Mouse (Mus musculus): ENCODE results near the gene Ppp3ca. TPM values are rescaled to one million over a fixed set of nuclear protein-coding genes. Genes with fewer than 3 reads are reported as not detected.

Ppp3ca gene
- total and polyA plus RNA-seq, 3 experiments, result 17.4 to 40.6 (median 32.0) TPM

DNA sequence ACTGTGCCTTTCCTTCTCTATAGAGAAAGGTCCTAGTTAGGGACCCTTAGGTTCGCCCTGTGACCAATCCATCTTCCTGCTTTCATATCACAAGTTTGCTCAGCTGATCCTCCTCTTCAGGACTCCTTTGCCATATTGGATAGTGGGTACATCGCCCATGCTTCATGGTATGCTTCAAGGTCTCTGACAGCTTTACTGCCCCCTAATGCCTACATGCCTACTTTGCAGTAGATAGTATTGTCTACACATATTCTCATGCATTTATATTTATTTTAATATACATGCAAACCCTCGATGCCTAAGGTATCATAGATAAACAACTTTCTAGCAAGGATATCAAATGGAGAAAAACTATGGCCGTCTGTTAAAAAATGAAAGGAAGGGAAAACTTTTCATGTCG is 193.2 kb downstream of the Ppp3ca start:
- H3K9ac ChIP-seq (ENCODE audit: control insufficient read depth, low read depth, low read length, poor library complexity, severe bottlenecking), result no peak overlapping the region
- no peak for TF ChIP-seq USF2 (IDR thresholded peaks at IDR 0.05; ENCODE audit: borderline replicate concordance in 1 of 2, insufficient read depth in 1 of 2, low read depth in 1 of 2, low read length in 2 of 2)
- TF ChIP-seq ELF1 (IDR thresholded peaks at IDR 0.05; ENCODE audit: low read depth, low read length), result no peak
- TF ChIP-seq RCOR1 (IDR thresholded peaks at IDR 0.05; ENCODE audit: low read depth, low read length), result no peak
- TF ChIP-seq CHD1 (IDR thresholded peaks at IDR 0.05; ENCODE audit: low read depth, low read length), result no peak
- TF ChIP-seq CTCF (IDR thresholded peaks at IDR 0.05 in 2 of 3, conservative IDR thresholded peaks at IDR 0.05 in 1 of 3; ENCODE audit: control insufficient read depth in 1 of 3, insufficient read depth in 1 of 3, low read depth in 2 of 3, low read length in 3 of 3, poor library complexity in 1 of 3, severe bottlenecking in 1 of 3), result peak in 1 of 3 experiments; percentile 28; a peak in 2 of 6 replicates
- TF ChIP-seq ZKSCAN1 (IDR thresholded peaks at IDR 0.05; ENCODE audit: low read depth, low read length), result no peak
- TF ChIP-seq SMC3 (IDR thresholded peaks at IDR 0.05; ENCODE audit: low read depth, low read length), result 0 out of 2 replicates have a peak, but pooled peaks have one; percentile 11
- TF ChIP-seq RAD21 (IDR thresholded peaks at IDR 0.05; ENCODE audit: low read depth, low read length), result peak; percentile 18
- H3K4me3 ChIP-seq (ENCODE audit: control insufficient read depth in 1 of 2, insufficient read depth in 1 of 2, low read depth in 2 of 2, low read length in 2 of 2), result no peak overlapping the region
- no peaks in the 10 kb centered on the region; a peak in 1 of 4 replicates for H3K4me1 ChIP-seq (ENCODE audit: control insufficient read depth in 1 of 2, insufficient read depth in 2 of 2, low read length in 2 of 2)
- no peaks in the 10 kb centered on the region for H3K79me2 ChIP-seq (ENCODE audit: control insufficient read depth, insufficient read depth, low read length, poor library complexity)
- no peaks in the 10 kb centered on the region for H3K36me3 ChIP-seq (ENCODE audit: control insufficient read depth in 1 of 2, insufficient read depth in 2 of 2, low read length in 2 of 2)
- no peak for DNase-seq (ENCODE audit: low read depth, low spot score)
- no peak overlapping the region for H3K27ac ChIP-seq (ENCODE audit: control insufficient read depth, low read depth, low read length)
- no peaks in the 10 kb centered on the region for H3K27me3 ChIP-seq (ENCODE audit: control insufficient read depth in 1 of 2, insufficient read depth in 2 of 2, low read length in 2 of 2)
- no peaks in the 10 kb centered on the region for H3K9me3 ChIP-seq (replicated peaks; ENCODE audit: insufficient read depth, low read length)

GRCm38 (mm10) chr3:136864306-136864705 is 194.4 kb downstream of the Ppp3ca start:
- H3K36me3 ChIP-seq (ENCODE audit: control insufficient read depth in 1 of 2, insufficient read depth in 2 of 2, low read length in 2 of 2), result no peaks in the 10 kb centered on the region
- H3K4me1 ChIP-seq (ENCODE audit: control insufficient read depth in 1 of 2, insufficient read depth in 2 of 2, low read length in 2 of 2), result no peaks in the 10 kb centered on the region; a peak in 1 of 4 replicates
- TF ChIP-seq RAD21 (IDR thresholded peaks at IDR 0.05; ENCODE audit: low read depth, low read length) (no peak), SIN3A (IDR thresholded peaks at IDR 0.05; ENCODE audit: low read length) (no peak), E2F4 (IDR thresholded peaks at IDR 0.05; ENCODE audit: borderline replicate concordance, low read depth, low read length) (no peak), ZC3H11A (IDR thresholded peaks at IDR 0.05; ENCODE audit: low read depth, low read length) (no peak), CHD1 (IDR thresholded peaks at IDR 0.05; ENCODE audit: low read depth, low read length) (no peak), CTCF (IDR thresholded peaks at IDR 0.05 in 2 of 3, conservative IDR thresholded peaks at IDR 0.05 in 1 of 3; ENCODE audit: control insufficient read depth in 1 of 3, insufficient read depth in 1 of 3, low read depth in 2 of 3, low read length in 3 of 3, poor library complexity in 1 of 3, severe bottlenecking in 1 of 3) (no peak), TBP (IDR thresholded peaks at IDR 0.05; ENCODE audit: low read depth, low read length) (no peak), MXI1 (IDR thresholded peaks at IDR 0.05; ENCODE audit: low read depth, low read length) (no peak), MAZ (IDR thresholded peaks at IDR 0.05; ENCODE audit: low read depth, low read length) (no peak), MEF2A (IDR thresholded peaks at IDR 0.05; ENCODE audit: extremely low read depth, insufficient replicate concordance, low read depth, low read length, poor library complexity, severe bottlenecking) (no peak), ZKSCAN1 (IDR thresholded peaks at IDR 0.05; ENCODE audit: low read depth, low read length) (no peak), POLR2AphosphoS5 (IDR thresholded peaks at IDR 0.05; ENCODE audit: borderline replicate concordance, low read depth, low read length) (no peak), HCFC1 (IDR thresholded peaks at IDR 0.05; ENCODE audit: low read depth, low read length) (no peak), GATA1 (IDR thresholded peaks at IDR 0.05; ENCODE audit: low read depth, low read length) (no peak)

More at GRCm38 (mm10) chr3:136864306-136864705, 194.4 kb downstream of the Ppp3ca start:
- DNase-seq (ENCODE audit: low read depth, low spot score), result no peak
- H3K9me3 ChIP-seq (replicated peaks; ENCODE audit: insufficient read depth, low read length), result no peaks in the 10 kb centered on the region
- no peak overlapping the region for H3K9ac ChIP-seq (ENCODE audit: control insufficient read depth, low read depth, low read length, poor library complexity, severe bottlenecking)
- H3K4me3 ChIP-seq (ENCODE audit: control insufficient read depth in 1 of 2, insufficient read depth in 1 of 2, low read depth in 2 of 2, low read length in 2 of 2), result no peak overlapping the region
- no peaks in the 10 kb centered on the region for H3K27me3 ChIP-seq (ENCODE audit: control insufficient read depth in 1 of 2, insufficient read depth in 2 of 2, low read length in 2 of 2)
- H3K27ac ChIP-seq (ENCODE audit: control insufficient read depth, low read depth, low read length), result no peak overlapping the region
- H3K79me2 ChIP-seq (ENCODE audit: control insufficient read depth, insufficient read depth, low read length, poor library complexity), result no peaks in the 10 kb centered on the region

Measured in MEL (cell line).